Mouse (Mus musculus) leukemia stem cell, adult 10-12 weeks (primary cell): ENCODE measurements around the gene Mesp2. TPM values are rescaled to one million over a fixed set of nuclear protein-coding genes. Genes with fewer than 3 reads are reported as not detected.

Experiments
- polyA plus RNA-seq: library from polyadenylated mRNA; stranded (reverse); fragments of >175 nt; gene quantifications from 2 replicates; pipeline ENCODE4 v1.2.3, GENCODE M21; 2012; ENCODE audit warnings: low replicate concordance

Gene Mesp2
- 0.26 and 0.38 TPM in 2 replicates for polyA plus RNA-seq

DNA sequence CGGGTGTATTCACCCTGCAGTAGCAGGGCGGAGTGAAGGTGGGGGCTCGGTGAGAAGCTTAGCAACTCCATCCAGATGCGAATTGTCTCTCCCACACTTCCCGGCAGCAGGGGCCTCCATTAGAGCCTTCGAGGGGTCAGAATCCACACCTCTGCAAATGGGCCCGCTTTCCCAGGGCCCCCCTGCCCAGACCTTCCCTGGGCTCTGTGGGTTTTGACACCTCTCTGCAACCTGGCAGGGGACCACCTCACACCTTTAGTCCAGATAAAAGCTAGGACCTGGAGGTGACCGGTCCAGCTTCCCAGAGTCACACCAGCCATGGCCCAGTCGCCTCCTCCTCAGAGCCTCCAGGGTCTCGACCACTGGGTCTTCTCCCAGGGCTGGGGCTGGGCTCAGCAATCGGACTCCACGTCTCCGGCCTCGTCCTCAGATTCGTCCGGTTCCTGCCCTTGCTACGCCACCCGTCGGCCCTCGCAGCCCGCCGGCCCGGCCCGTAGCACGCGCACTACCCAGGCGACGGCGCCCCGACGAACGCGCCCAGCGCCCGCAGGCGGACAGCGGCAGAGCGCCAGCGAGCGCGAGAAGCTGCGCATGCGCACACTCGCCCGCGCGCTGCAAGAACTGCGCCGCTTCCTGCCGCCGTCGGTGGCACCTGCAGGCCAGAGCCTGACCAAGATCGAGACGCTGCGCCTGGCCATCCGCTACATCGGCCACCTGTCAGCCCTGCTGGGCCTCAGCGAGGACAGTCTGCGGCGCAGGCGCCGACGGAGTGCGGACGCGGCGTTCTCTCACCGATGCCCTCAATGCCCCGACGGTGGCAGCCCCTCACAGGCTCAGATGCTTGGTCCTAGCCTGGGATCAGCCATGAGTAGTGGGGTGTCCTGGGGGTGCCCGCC, at the start of gene Mesp2:
Gene Mesp2 (plus strand): TSS at position 117 of the 896 bp plus-strand sequence.

GRCm38 (mm10) chr7:79793688-79794087, 16.8 kb upstream of the Mesp2 start, which contains the start of gene Mesp1:
Gene Mesp1, minus strand, starts transcription at chr7:79793788.

GRCm38 (mm10) chr7:79860811-79861210, 50.3 kb downstream of the Mesp2 start, which contains the start of gene Anpep:
Gene Anpep, minus strand, starts transcription at chr7:79861059.

Other genes starting within 250 kb of the Mesp2 start
- 0.51 TPM in 1 of 2 replicates, not detected in the other for gene Rhcg, start 193.1 kb upstream of the Mesp2 start, polyA plus RNA-seq
- gene Ticrr, start 150.5 kb upstream of the Mesp2 start, polyA plus RNA-seq = 10.0 and 12.0 TPM in 2 replicates
- 0.61 and 0.99 TPM in 2 replicates for gene Kif7, start 95.0 kb upstream of the Mesp2 start, polyA plus RNA-seq
- not detected in 2 replicates for gene Plin1, start 77.8 kb upstream of the Mesp2 start, polyA plus RNA-seq
- gene Pex11a, start 67.6 kb upstream of the Mesp2 start, polyA plus RNA-seq = 1.1 and 1.2 TPM in 2 replicates
- gene Wdr93, start 67.6 kb upstream of the Mesp2 start, polyA plus RNA-seq = not detected in 2 replicates
- gene Mesp1, start 16.9 kb upstream of the Mesp2 start, polyA plus RNA-seq = not detected in 2 replicates
- gene Anpep, start 50.3 kb downstream of the Mesp2 start, polyA plus RNA-seq = 6.6 and 6.8 TPM in 2 replicates
- gene Ap3s2, start 109.9 kb downstream of the Mesp2 start, polyA plus RNA-seq = 3.1 and 7.1 TPM in 2 replicates
- gene Arpin, start 124.6 kb downstream of the Mesp2 start, polyA plus RNA-seq = 0.47 TPM in 1 of 2 replicates, not detected in the other
- 49.4 and 68.0 TPM in 2 replicates for gene Zfp710, start 214.1 kb downstream of the Mesp2 start, polyA plus RNA-seq